Mouse (Mus musculus): ENCODE data around the gene Srsf6. TPM values are rescaled to one million over a fixed set of nuclear protein-coding genes. Genes with fewer than 3 reads are reported as not detected.

Gene Srsf6
- total and polyA plus RNA-seq, 2 experiments from 2014 or later, result 59.2 to 71.6 TPM

DNA sequence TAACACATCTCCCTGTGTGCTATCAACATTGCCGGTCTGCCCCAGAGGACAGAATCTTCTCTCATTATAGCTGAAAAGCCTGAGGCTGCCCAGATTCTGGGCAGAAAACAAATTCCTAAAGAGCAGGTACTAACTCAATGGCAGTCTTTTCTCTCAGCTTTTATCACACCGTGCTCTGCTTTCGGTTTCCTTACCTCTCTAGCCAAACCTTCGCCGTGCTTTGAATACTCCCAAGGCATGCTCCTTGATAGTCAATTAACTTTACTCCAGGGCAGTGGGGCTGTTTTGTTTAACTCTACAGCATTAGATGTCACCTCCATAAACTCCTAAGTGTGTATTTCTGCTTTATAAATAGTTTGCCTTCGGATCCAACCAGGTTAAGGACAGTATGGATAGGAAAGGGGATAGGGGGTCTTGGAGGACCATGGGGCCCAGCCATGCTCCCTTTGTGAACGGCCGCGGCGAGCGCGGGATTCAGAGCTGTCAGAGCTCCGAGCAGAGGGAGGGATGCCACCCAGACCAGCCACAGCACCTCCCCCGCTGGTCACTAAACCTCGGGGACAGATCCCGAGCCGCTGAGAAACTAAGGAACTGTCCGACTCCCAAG lies 709 bp upstream of the Srsf6 start:
- H3K9ac ChIP-seq (replicated peaks; ENCODE audit: low read depth, low read length), result peak overlapping the region; percentile 99
- peaks cover 25% of the 10 kb centered on the region for H3K36me3 ChIP-seq (replicated peaks; ENCODE audit: control insufficient read depth, insufficient read depth, low read length)
- peak overlapping the region; percentile 91 for H3K4me3 ChIP-seq (ENCODE audit: low read depth, low read length)
- TF ChIP-seq EP300 (IDR thresholded peaks at IDR 0.05; ENCODE audit: low read depth), result no peak
- TF ChIP-seq CTCF (IDR thresholded peaks at IDR 0.05; ENCODE audit: low read depth), result no peak
- peak overlapping the region; percentile 99 for H3K27ac ChIP-seq (ENCODE audit: low read depth)
- ATAC-seq (ENCODE audit: insufficient read depth, low read depth) (no peak), DNase-seq (ENCODE audit: low spot score) (peak; percentile 8)
- H3K27me3 ChIP-seq (ENCODE audit: control insufficient read depth, insufficient read depth, low read length), result no peaks in the 10 kb centered on the region
- H3K4me1 ChIP-seq (ENCODE audit: control insufficient read depth, insufficient read depth), result peaks cover 8% of the 10 kb centered on the region
- H3K4me2 ChIP-seq (ENCODE audit: low read depth, low read length), result peak overlapping the region; percentile 76
- WGBS, result 1% methylated on average over 18 of the region's 18 CpGs
- no peaks in the 10 kb centered on the region for H3K9me3 ChIP-seq (replicated peaks; ENCODE audit: control insufficient read depth, low read length)

- Histone ChIP-seq H3K27me3 (ENCODE audit: control insufficient read depth, insufficient read depth, low read length) (no peaks in the 10 kb centered on the region), H3K9ac (replicated peaks; ENCODE audit: low read depth, low read length) (peak overlapping the region; percentile 99), H3K9me3 (replicated peaks; ENCODE audit: control insufficient read depth, low read length) (no peaks in the 10 kb centered on the region), H3K27ac (ENCODE audit: low read depth) (peak overlapping the region; percentile 99), H3K4me2 (ENCODE audit: low read depth, low read length) (peak overlapping the region; percentile 76), H3K4me1 (ENCODE audit: control insufficient read depth, insufficient read depth) (peaks cover 8% of the 10 kb centered on the region), H3K4me3 (ENCODE audit: low read depth, low read length) (peak overlapping the region; percentile 91), H3K36me3 (replicated peaks; ENCODE audit: control insufficient read depth, insufficient read depth, low read length) (peaks cover 38% of the 10 kb centered on the region)
- DNase-seq (ENCODE audit: low spot score) (peak; percentile 73), ATAC-seq (ENCODE audit: insufficient read depth, low read depth) (peak; percentile 56)
- WGBS, result under 1% methylated on average over 81 of the region's 103 CpGs
- no peak for TF ChIP-seq CTCF (IDR thresholded peaks at IDR 0.05; ENCODE audit: low read depth)
- TF ChIP-seq EP300 (IDR thresholded peaks at IDR 0.05; ENCODE audit: low read depth), result no peak
Measured at GRCm38 (mm10) chr2:162931674-162932650, 634 bp downstream of the Srsf6 start.

DNA sequence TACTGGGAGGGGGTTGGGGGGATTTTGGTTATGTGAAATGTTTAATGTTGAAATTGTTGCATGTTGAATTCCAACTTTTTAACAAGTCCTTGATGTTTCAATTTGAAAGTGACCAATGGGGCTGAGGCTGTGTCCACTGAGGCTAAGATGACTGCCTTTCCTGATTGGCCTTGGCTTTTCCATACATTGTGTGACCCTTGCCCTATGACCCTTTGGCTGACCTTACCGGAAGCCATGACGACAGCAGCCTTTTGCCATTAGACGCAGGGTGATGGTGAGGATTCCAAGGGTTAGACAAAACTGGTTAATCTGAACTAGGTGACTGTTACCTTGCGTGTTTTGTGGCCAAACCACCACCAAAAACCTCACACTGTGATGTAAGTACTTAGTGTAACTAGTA lies 1.4 kb downstream of the Srsf6 start:
- peaks cover 8% of the 10 kb centered on the region for H3K4me1 ChIP-seq (ENCODE audit: control insufficient read depth, insufficient read depth)
- H3K27ac ChIP-seq (ENCODE audit: low read depth), result no peak overlapping the region
- H3K36me3 ChIP-seq (replicated peaks; ENCODE audit: control insufficient read depth, insufficient read depth, low read length), result peaks cover 45% of the 10 kb centered on the region
- TF ChIP-seq CTCF (IDR thresholded peaks at IDR 0.05; ENCODE audit: low read depth) (no peak), EP300 (IDR thresholded peaks at IDR 0.05; ENCODE audit: low read depth) (no peak)
- H3K27me3 ChIP-seq (ENCODE audit: control insufficient read depth, insufficient read depth, low read length), result no peaks in the 10 kb centered on the region
- WGBS, result 50% methylated on average over 4 of the region's 4 CpGs
- H3K9me3 ChIP-seq (replicated peaks; ENCODE audit: control insufficient read depth, low read length), result no peaks in the 10 kb centered on the region
- H3K4me3 ChIP-seq (ENCODE audit: low read depth, low read length), result peak overlapping the region; percentile 91
- ATAC-seq (ENCODE audit: insufficient read depth, low read depth) (no peak), DNase-seq (ENCODE audit: low spot score) (no peak)
- peak overlapping the region; percentile 76 for H3K4me2 ChIP-seq (ENCODE audit: low read depth, low read length)
- no peak overlapping the region for H3K9ac ChIP-seq (replicated peaks; ENCODE audit: low read depth, low read length)

DNA sequence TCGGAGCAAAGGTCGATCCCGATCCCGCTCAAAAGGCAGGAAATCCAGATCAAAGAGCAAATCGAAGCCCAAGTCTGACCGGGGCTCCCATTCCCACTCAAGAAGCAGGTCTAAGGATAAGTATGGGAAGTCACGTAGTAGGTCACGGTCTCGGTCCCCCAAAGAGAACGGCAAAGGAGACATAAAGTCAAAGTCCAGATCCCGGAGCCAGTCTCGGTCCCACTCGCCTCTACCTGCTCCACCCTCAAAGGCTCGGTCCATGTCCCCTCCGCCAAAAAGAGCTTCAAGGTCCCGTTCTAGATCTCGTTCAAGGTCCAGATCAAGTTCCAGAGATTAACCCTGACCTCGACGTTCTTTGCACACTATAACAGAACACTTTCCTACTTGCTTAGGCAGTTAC lies 3.1 kb downstream of the Srsf6 start:
- Histone ChIP-seq H3K9me3 (replicated peaks; ENCODE audit: control insufficient read depth, low read length) (no peaks in the 10 kb centered on the region), H3K27ac (ENCODE audit: low read depth) (no peak overlapping the region), H3K4me1 (ENCODE audit: control insufficient read depth, insufficient read depth) (peaks cover 8% of the 10 kb centered on the region), H3K4me3 (ENCODE audit: low read depth, low read length) (no peak overlapping the region), H3K36me3 (replicated peaks; ENCODE audit: control insufficient read depth, insufficient read depth, low read length) (peaks cover 60% of the 10 kb centered on the region), H3K4me2 (ENCODE audit: low read depth, low read length) (no peak overlapping the region), H3K9ac (replicated peaks; ENCODE audit: low read depth, low read length) (no peak overlapping the region), H3K27me3 (ENCODE audit: control insufficient read depth, insufficient read depth, low read length) (no peaks in the 10 kb centered on the region)
- 91% methylated on average over 19 of the region's 19 CpGs for WGBS
- no peak for DNase-seq (ENCODE audit: low spot score)
- no peak for TF ChIP-seq CTCF (IDR thresholded peaks at IDR 0.05; ENCODE audit: low read depth)
- no peak for TF ChIP-seq EP300 (IDR thresholded peaks at IDR 0.05; ENCODE audit: low read depth)
- ATAC-seq (ENCODE audit: insufficient read depth, low read depth), result no peak

GRCm38 (mm10) chr2:162935700-162936099 lies 4.4 kb downstream of the Srsf6 start:
- H3K36me3 ChIP-seq (replicated peaks; ENCODE audit: control insufficient read depth, insufficient read depth, low read length), result peaks cover 73% of the 10 kb centered on the region
- no peaks in the 10 kb centered on the region for H3K27me3 ChIP-seq (ENCODE audit: control insufficient read depth, insufficient read depth, low read length)
- no peak overlapping the region for H3K4me3 ChIP-seq (ENCODE audit: low read depth, low read length)
- TF ChIP-seq CTCF (IDR thresholded peaks at IDR 0.05; ENCODE audit: low read depth) (no peak), EP300 (IDR thresholded peaks at IDR 0.05; ENCODE audit: low read depth) (no peak)
- H3K4me1 ChIP-seq (ENCODE audit: control insufficient read depth, insufficient read depth), result peaks cover 8% of the 10 kb centered on the region
- WGBS, result 92% methylated on average over 3 of the region's 3 CpGs
- no peak overlapping the region for H3K4me2 ChIP-seq (ENCODE audit: low read depth, low read length)
- no peaks in the 10 kb centered on the region for H3K9me3 ChIP-seq (replicated peaks; ENCODE audit: control insufficient read depth, low read length)
- H3K27ac ChIP-seq (ENCODE audit: low read depth), result no peak overlapping the region
- DNase-seq (ENCODE audit: low spot score) (no peak), ATAC-seq (ENCODE audit: insufficient read depth, low read depth) (no peak)
- H3K9ac ChIP-seq (replicated peaks; ENCODE audit: low read depth, low read length), result no peak overlapping the region
